Mouse (Mus musculus): ENCODE data around the gene Olfr444. TPM values are rescaled to one million over a fixed set of nuclear protein-coding genes. Genes with fewer than 3 reads are reported as not detected.

Gene Olfr444
- polyA plus RNA-seq (2015; fragmentation: Nextera tagmentation; extraction: Ambion mirVana) = not detected in 2 replicates

DNA sequence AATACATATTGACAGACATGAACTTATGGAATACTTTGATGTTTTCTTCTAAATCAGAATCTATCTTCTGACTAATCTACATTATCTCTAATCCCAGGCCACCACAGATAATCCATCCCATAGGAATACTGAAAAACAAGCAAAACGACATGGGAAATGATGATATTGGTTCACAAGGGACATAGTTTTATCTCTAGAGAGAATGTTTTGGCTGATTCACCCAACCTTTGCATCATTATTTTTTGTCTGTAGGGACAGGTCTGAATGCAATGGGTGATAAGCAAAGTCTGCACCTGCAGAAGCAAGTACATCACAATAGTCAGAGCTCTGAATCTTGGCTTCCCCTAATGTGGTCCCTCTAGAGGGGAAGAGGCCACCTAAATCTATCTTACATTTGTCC is at the start of gene Olfr444:
TSS of gene Olfr444 (plus strand) at position 301 of the 400 bp plus-strand sequence.
- ATAC-seq (ENCODE audit: insufficient number of reproducible peaks, low FRiP score, low TSS enrichment, low read depth) = no peak
- H3K4me3 ChIP-seq (replicated peaks) = no peak within 1 kb of the TSS
- no peaks in the 10 kb centered on the region for H3K27me3 ChIP-seq

DNA sequence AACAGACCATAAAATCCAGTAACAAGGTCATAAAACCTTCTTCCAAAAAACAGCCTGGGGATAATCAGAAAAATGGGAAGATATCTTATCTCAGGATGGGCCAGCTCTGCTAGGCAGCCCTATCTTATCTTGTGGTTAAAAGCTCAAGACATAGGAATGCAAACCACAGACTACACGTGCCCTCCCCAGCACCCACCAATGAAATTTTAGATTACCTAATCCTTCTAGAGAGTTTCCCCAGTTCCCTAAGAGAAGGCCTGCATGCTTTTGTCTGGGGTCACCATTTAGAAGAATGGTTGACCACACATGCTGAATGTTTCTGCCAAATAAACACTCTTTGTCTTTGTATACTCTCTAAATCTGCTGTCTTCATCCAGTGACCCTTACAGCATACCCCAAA is 48.5 kb upstream of the Olfr444 start:
- Histone ChIP-seq H3K27me3 (no peaks in the 10 kb centered on the region), H3K27ac (replicated peaks) (no peak overlapping the region), H3K4me3 (replicated peaks) (no peak overlapping the region), H3K4me2 (replicated peaks) (no peak overlapping the region), H3K9ac (no peak overlapping the region), H3K36me3 (no peaks in the 10 kb centered on the region), H3K9me3 (replicated peaks) (no peaks in the 10 kb centered on the region), H3K4me1 (no peaks in the 10 kb centered on the region)
- 33% methylated on average over 1 of the region's 1 CpGs for WGBS
- ATAC-seq (ENCODE audit: insufficient number of reproducible peaks, low FRiP score, low TSS enrichment, low read depth) = no peak

More for the DNA sequence above, at the start of gene Olfr444:
- WGBS = 63% methylated on average over 1 of the region's 1 CpGs
- H3K36me3 ChIP-seq = no peaks in the 10 kb centered on the region
- H3K9ac ChIP-seq = no peak within 1 kb of the TSS
- no peak within 1 kb of the TSS for H3K4me2 ChIP-seq (replicated peaks)
- no peaks in the 10 kb centered on the region for H3K4me1 ChIP-seq
- H3K9me3 ChIP-seq (replicated peaks) = no peaks in the 10 kb centered on the region
- no peak within 1 kb of the TSS for H3K27ac ChIP-seq (replicated peaks)

DNA sequence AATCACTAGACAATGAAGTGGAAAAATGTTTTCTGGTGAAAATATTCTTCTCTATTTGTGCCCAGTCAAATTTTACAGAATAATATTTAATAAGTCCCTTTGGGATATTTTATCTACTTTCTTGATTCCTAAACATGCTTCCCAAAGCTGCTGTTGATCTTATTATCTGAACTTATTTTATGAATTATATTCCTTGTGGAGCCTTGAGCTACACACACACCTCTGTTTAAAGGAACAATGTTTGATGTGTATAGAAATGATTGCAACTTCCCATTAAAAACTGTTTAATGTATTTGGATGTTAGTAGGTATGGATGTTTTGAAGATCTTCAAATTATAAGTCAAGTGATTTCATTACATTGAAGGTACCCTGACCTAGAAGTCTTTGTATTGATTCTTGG is 40.3 kb upstream of the Olfr444 start, which contains the start of gene Olfr447:
TSS of gene Olfr447 (plus strand) at position 301 of the 400 bp plus-strand sequence.
- Histone ChIP-seq H3K27me3 (no peaks in the 10 kb centered on the region), H3K27ac (replicated peaks) (no peak within 1 kb of the TSS), H3K9me3 (replicated peaks) (no peaks in the 10 kb centered on the region), H3K4me1 (no peaks in the 10 kb centered on the region), H3K36me3 (no peaks in the 10 kb centered on the region), H3K9ac (no peak within 1 kb of the TSS), H3K4me2 (replicated peaks) (no peak within 1 kb of the TSS), H3K4me3 (replicated peaks) (no peak within 1 kb of the TSS)
- no peak for ATAC-seq (ENCODE audit: insufficient number of reproducible peaks, low FRiP score, low TSS enrichment, low read depth)

DNA sequence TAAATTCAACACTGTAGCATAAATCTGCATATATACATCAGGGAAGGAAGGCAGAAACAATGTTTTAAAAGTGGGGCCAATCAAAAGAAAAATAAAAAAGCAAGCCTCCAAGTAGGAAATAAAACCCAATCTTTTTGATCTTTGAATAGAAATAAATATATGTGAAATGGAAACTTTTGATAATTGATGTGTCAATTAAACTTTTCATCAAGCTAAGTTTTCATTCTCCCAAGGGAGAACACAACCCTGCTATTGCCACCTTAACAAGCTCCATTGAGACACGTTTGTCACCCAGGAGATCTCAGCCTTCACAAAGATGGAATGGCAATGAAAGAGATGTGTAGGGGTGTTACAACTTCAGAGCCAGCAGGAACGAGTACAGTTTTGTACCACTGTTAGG is 27.8 kb upstream of the Olfr444 start, which contains the start of gene Olfr446:
TSS of gene Olfr446 (plus strand) at position 301 of the 400 bp plus-strand sequence.
- no peak within 1 kb of the TSS for H3K4me3 ChIP-seq (replicated peaks)
- ATAC-seq (ENCODE audit: insufficient number of reproducible peaks, low FRiP score, low TSS enrichment, low read depth) = no peak
- H3K27me3 ChIP-seq = no peaks in the 10 kb centered on the region
- H3K36me3 ChIP-seq = no peaks in the 10 kb centered on the region
- H3K27ac ChIP-seq (replicated peaks) = no peak within 1 kb of the TSS
- H3K9ac ChIP-seq = no peak within 1 kb of the TSS
- H3K4me1 ChIP-seq = no peaks in the 10 kb centered on the region
- WGBS = 59% methylated on average over 2 of the region's 2 CpGs
- no peak within 1 kb of the TSS for H3K4me2 ChIP-seq (replicated peaks)
- H3K9me3 ChIP-seq (replicated peaks) = no peaks in the 10 kb centered on the region

DNA sequence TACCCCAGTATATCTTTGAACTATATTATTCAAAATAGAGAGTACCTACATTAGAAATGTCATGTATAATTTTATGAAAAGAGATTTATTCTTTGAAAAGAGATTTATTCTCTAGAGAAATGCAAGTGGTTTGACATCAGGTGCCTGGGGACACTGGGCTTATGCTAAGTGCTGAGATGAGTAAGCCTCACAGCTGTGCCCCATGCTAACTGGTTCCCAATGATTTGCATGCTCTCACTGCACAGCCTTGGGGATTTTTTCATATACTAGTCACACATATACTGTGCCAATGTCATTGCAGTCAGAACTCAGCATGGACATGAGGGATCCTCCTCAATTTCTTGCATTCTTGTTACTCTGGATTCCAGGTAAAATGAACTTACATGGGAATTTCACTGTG is 31.5 kb downstream of the Olfr444 start:
- Histone ChIP-seq H3K9ac (no peak overlapping the region), H3K36me3 (no peaks in the 10 kb centered on the region), H3K27me3 (no peaks in the 10 kb centered on the region), H3K4me2 (replicated peaks) (no peak overlapping the region), H3K9me3 (replicated peaks) (no peaks in the 10 kb centered on the region), H3K4me1 (no peaks in the 10 kb centered on the region), H3K4me3 (replicated peaks) (no peak overlapping the region), H3K27ac (replicated peaks) (no peak overlapping the region)
- ATAC-seq (ENCODE audit: insufficient number of reproducible peaks, low FRiP score, low TSS enrichment, low read depth) = no peak

Other genes starting within 250 kb of the Olfr444 start
- gene Tcaf1, start 239.0 kb upstream of the Olfr444 start, polyA plus RNA-seq (2015; fragmentation: Nextera tagmentation; extraction: Ambion mirVana) = 65.8 and 71.6 TPM in 2 replicates
- gene Olfr453, start 209.7 kb upstream of the Olfr444 start, polyA plus RNA-seq (2015; fragmentation: Nextera tagmentation; extraction: Ambion mirVana) = 0.09 TPM in 1 of 2 replicates, not detected in the other
- gene Olfr38, start 192.7 kb upstream of the Olfr444 start, polyA plus RNA-seq (2015; fragmentation: Nextera tagmentation; extraction: Ambion mirVana) = not detected in 2 replicates
- 0.05 TPM in 1 of 2 replicates, not detected in the other for gene Olfr452, start 164.0 kb upstream of the Olfr444 start, polyA plus RNA-seq (2015; fragmentation: Nextera tagmentation; extraction: Ambion mirVana)
- not detected in 2 replicates for gene Olfr450, start 137.1 kb upstream of the Olfr444 start, polyA plus RNA-seq (2015; fragmentation: Nextera tagmentation; extraction: Ambion mirVana)
- 0.20 TPM in 1 of 2 replicates, not detected in the other for gene Olfr449, start 114.7 kb upstream of the Olfr444 start, polyA plus RNA-seq (2015; fragmentation: Nextera tagmentation; extraction: Ambion mirVana)
- gene Olfr448, start 58.6 kb upstream of the Olfr444 start, polyA plus RNA-seq (2015; fragmentation: Nextera tagmentation; extraction: Ambion mirVana) = 0.12 and 0.13 TPM in 2 replicates
- gene Olfr447, start 40.2 kb upstream of the Olfr444 start, polyA plus RNA-seq (2015; fragmentation: Nextera tagmentation; extraction: Ambion mirVana) = not detected in 2 replicates
- gene Olfr446, start 27.7 kb upstream of the Olfr444 start, polyA plus RNA-seq (2015; fragmentation: Nextera tagmentation; extraction: Ambion mirVana) = 0.08 and 0.39 TPM in 2 replicates
- gene Olfr441, start 157.3 kb downstream of the Olfr444 start, polyA plus RNA-seq (2015; fragmentation: Nextera tagmentation; extraction: Ambion mirVana) = not detected in 2 replicates
- 0.11 and 0.21 TPM in 2 replicates for gene Olfr237-ps1, start 197.5 kb downstream of the Olfr444 start, polyA plus RNA-seq (2015; fragmentation: Nextera tagmentation; extraction: Ambion mirVana)
- gene Olfr437, start 214.2 kb downstream of the Olfr444 start, polyA plus RNA-seq (2015; fragmentation: Nextera tagmentation; extraction: Ambion mirVana) = 0.16 and 0.17 TPM in 2 replicates
- 0.05 TPM in 1 of 2 replicates, not detected in the other for gene Olfr13, start 223.1 kb downstream of the Olfr444 start, polyA plus RNA-seq (2015; fragmentation: Nextera tagmentation; extraction: Ambion mirVana)
- gene Olfr435, start 248.1 kb downstream of the Olfr444 start, polyA plus RNA-seq (2015; fragmentation: Nextera tagmentation; extraction: Ambion mirVana) = 0.07 and 0.11 TPM in 2 replicates

All from embryonic facial prominence, embryonic 15.5 days (tissue).